Comparison of ENCODE assay signal across 17 mouse cellular contexts in the genomic region with DNA sequence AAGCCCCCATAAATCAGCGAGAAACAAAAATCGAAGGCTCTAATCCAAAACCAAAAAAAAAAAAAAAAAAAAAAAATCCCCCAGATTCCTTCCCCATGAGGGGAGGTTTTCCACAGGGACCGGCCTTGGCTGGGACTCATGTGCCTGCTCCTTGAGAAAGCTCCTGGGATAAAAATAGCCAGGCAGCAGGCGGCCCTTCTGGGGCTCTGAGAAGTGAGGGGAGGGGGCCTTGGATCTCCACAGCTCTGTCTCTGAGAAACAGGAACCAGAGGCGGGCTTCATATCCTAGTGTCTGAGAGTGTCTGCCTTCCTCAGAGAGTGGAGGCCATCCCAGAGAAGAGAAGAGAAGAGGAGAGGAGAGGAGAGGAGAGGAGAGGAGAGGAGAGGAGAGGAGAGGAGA. TPM values are rescaled to one million over a fixed set of nuclear protein-coding genes. Genes with fewer than 3 reads are reported as not detected.
DNase-seq lines count a peak whose midpoint lies in the region; ATAC-seq and TF ChIP-seq lines count a peak whose summit lies in the region.
"Had no signal": no experiment of that assay in that cellular context is flagged by ENCODE, and none has a peak within 500 bp of the region (broad histone marks: within the 10 kb centered on the region; RNA-seq: fewer than 3 reads in every experiment).

No protein-coding gene starts in this region.

- peaks cover 6% of the 10 kb centered on the region for H3K4me1 ChIP-seq in embryonic facial prominence, embryonic 14.5 days (ENCODE audit: control insufficient read depth, insufficient read depth, low read length)
- peaks cover 26% of the 10 kb centered on the region for H3K4me1 ChIP-seq in embryonic facial prominence, embryonic 10.5 days
- H3K4me1 ChIP-seq in intestine, embryonic 14.5 days (replicated peaks; ENCODE audit: control insufficient read depth, insufficient read depth, low read length), result peaks cover 13% of the 10 kb centered on the region
- no peaks in the 10 kb centered on the region for H3K4me1 ChIP-seq in intestine, postnatal 0 days (replicated peaks; ENCODE audit: control insufficient read depth, insufficient read depth, low read length)

- no peak overlapping the region for H3K4me2 ChIP-seq in embryonic facial prominence, embryonic 14.5 days (ENCODE audit: low read depth, low read length)
- no peak overlapping the region for H3K4me2 ChIP-seq in intestine, embryonic 14.5 days (ENCODE audit: low read length)
- no peak overlapping the region for H3K4me2 ChIP-seq in intestine, postnatal 0 days (replicated peaks; ENCODE audit: low read depth)
- H3K4me2 ChIP-seq: liver, embryonic 12.5 days; midbrain, embryonic 12.5 days; neural tube, embryonic 15.5 days had no signal

- ATAC-seq in embryonic facial prominence, embryonic 14.5 days (ENCODE audit: low read depth), result no peak
- no peak for ATAC-seq in intestine, embryonic 14.5 days (replicated peaks; ENCODE audit: low FRiP score, low TSS enrichment, low read depth)
- no peak for ATAC-seq in intestine, postnatal 0 days
- ATAC-seq in cerebellum, adult (ENCODE audit: insufficient number of reproducible peaks, low FRiP score, low TSS enrichment), result no peak
- ATAC-seq: inflammation-experienced regulatory T-cells, adult 6 months; liver, embryonic 12.5 days had no signal

- H3K4me3 ChIP-seq in embryonic facial prominence, embryonic 14.5 days (ENCODE audit: low read depth, low read length), result no peak overlapping the region
- H3K4me3 ChIP-seq in embryonic facial prominence, embryonic 10.5 days, result no peak overlapping the region
- H3K4me3 ChIP-seq in intestine, embryonic 14.5 days (ENCODE audit: low read depth, low read length), result no peak overlapping the region
- H3K4me3 ChIP-seq in intestine, postnatal 0 days (ENCODE audit: low read depth, low read length), result no peak overlapping the region
- H3K4me3 ChIP-seq: erythroblast, embryonic 14.5 days; liver, embryonic 12.5 days; midbrain, embryonic 12.5 days; neural tube, embryonic 15.5 days had no signal

- no peaks in the 10 kb centered on the region for H3K27me3 ChIP-seq in embryonic facial prominence, embryonic 14.5 days (replicated peaks; ENCODE audit: control insufficient read depth, insufficient read depth, low read length)
- no peaks in the 10 kb centered on the region for H3K27me3 ChIP-seq in embryonic facial prominence, embryonic 10.5 days (replicated peaks; ENCODE audit: low read depth, poor library complexity, severe bottlenecking)
- no peaks in the 10 kb centered on the region; the same call in 1 of the 2 replicates for H3K27me3 ChIP-seq in intestine, embryonic 14.5 days (replicated peaks; ENCODE audit: control insufficient read depth, insufficient read depth, low read length)
- no peaks in the 10 kb centered on the region for H3K27me3 ChIP-seq in intestine, postnatal 0 days (replicated peaks; ENCODE audit: control insufficient read depth, insufficient read depth, low read length)
- H3K27me3 ChIP-seq: liver, embryonic 12.5 days; midbrain, embryonic 12.5 days; neural tube, embryonic 15.5 days had no signal

- WGBS in embryonic facial prominence, embryonic 14.5 days, result 60% methylated on average over 5 of the region's 5 CpGs
- WGBS in embryonic facial prominence, embryonic 10.5 days, result 62% methylated on average over 5 of the region's 5 CpGs
- WGBS in intestine, embryonic 14.5 days, result 42% methylated on average over 5 of the region's 5 CpGs
- 55% methylated on average over 5 of the region's 5 CpGs for WGBS in intestine, postnatal 0 days

- H3K9ac ChIP-seq in embryonic facial prominence, embryonic 14.5 days (ENCODE audit: low read depth, low read length), result no peak overlapping the region
- no peak overlapping the region for H3K9ac ChIP-seq in intestine, embryonic 14.5 days (ENCODE audit: low read length)
- H3K9ac ChIP-seq in intestine, postnatal 0 days (ENCODE audit: low read depth, low read length), result no peak overlapping the region
- H3K9ac ChIP-seq: liver, embryonic 12.5 days; midbrain, embryonic 12.5 days; neural tube, embryonic 15.5 days had no signal

- DNase-seq in embryonic facial prominence, embryonic 14.5 days (ENCODE audit: low spot score), result peak; percentile 11
- no peak for DNase-seq in embryonic facial prominence, embryonic 10.5 days (ENCODE audit: low spot score)
- no peak for DNase-seq in intestine, embryonic 14.5 days (ENCODE audit: low spot score)
- DNase-seq in right cerebral cortex, postnatal 14 days, result peak; percentile 45
- DNase-seq in right cerebral cortex, postnatal 25 days, result no peak
- no peak for DNase-seq in ovary, postnatal 14 days (ENCODE audit: low spot score)
- DNase-seq: adrenal gland, postnatal 14 days; cerebellum, postnatal 14 days had no signal

- no peaks in the 10 kb centered on the region for H3K9me3 ChIP-seq in embryonic facial prominence, embryonic 14.5 days (ENCODE audit: control insufficient read depth, low read length)
- H3K9me3 ChIP-seq in embryonic facial prominence, embryonic 10.5 days, result no peaks in the 10 kb centered on the region
- H3K9me3 ChIP-seq in intestine, embryonic 14.5 days (ENCODE audit: control insufficient read depth, low read length), result no peaks in the 10 kb centered on the region
- no peaks in the 10 kb centered on the region for H3K9me3 ChIP-seq in intestine, postnatal 0 days (ENCODE audit: control insufficient read depth)
- H3K9me3 ChIP-seq: liver, embryonic 12.5 days; midbrain, embryonic 12.5 days; neural tube, embryonic 15.5 days had no signal

- H3K36me3 ChIP-seq in embryonic facial prominence, embryonic 14.5 days (ENCODE audit: control insufficient read depth, insufficient read depth, low read length), result no peaks in the 10 kb centered on the region
- H3K36me3 ChIP-seq in embryonic facial prominence, embryonic 10.5 days (replicated peaks), result no peaks in the 10 kb centered on the region
- H3K36me3 ChIP-seq in intestine, embryonic 14.5 days (ENCODE audit: control insufficient read depth, insufficient read depth, low read length), result no peaks in the 10 kb centered on the region
- H3K36me3 ChIP-seq in intestine, postnatal 0 days (ENCODE audit: control insufficient read depth, insufficient read depth), result no peaks in the 10 kb centered on the region
- H3K36me3 ChIP-seq: liver, embryonic 12.5 days; midbrain, embryonic 12.5 days; neural tube, embryonic 15.5 days had no signal

- no peak for TF ChIP-seq CTCF in intestine, postnatal 0 days (IDR thresholded peaks at IDR 0.05; ENCODE audit: low read depth)

- H3K27ac ChIP-seq in embryonic facial prominence, embryonic 14.5 days (replicated peaks; ENCODE audit: low read depth, low read length), result no peak overlapping the region
- no peak overlapping the region for H3K27ac ChIP-seq in embryonic facial prominence, embryonic 10.5 days (replicated peaks)
- H3K27ac ChIP-seq in intestine, embryonic 14.5 days (ENCODE audit: low read depth), result peak overlapping the region; percentile 47; the same call in 1 of the 2 replicates
- H3K27ac ChIP-seq in intestine, postnatal 0 days (ENCODE audit: low read depth, low read length), result no peak overlapping the region
- H3K27ac ChIP-seq: kidney, postnatal 0 days; liver, embryonic 12.5 days; macrophage; midbrain, embryonic 12.5 days; neural tube, embryonic 15.5 days had no signal

RNA-seq across cellular contexts. Expression of gene Accsl, which starts 8.0 kb away (rescaled TPM):
- 0.53 TPM in 1 of 2 replicates, not detected in the other for polyA plus RNA-seq in embryonic facial prominence, embryonic 14.5 days (2014; fragmentation: Nextera tagmentation; extraction: Ambion mirVana)
- polyA plus RNA-seq in embryonic facial prominence, embryonic 10.5 days (2016; fragmentation: Nextera tagmentation; extraction: Ambion mirVana), result 0.14 and 0.34 TPM in 2 replicates
- 0.08 TPM in 1 of 2 replicates, not detected in the other for polyA plus RNA-seq in intestine, embryonic 14.5 days (2014; fragmentation: Nextera tagmentation; extraction: Ambion mirVana)
- not detected in 2 replicates for polyA plus RNA-seq in intestine, postnatal 0 days (2015; fragmentation: Nextera tagmentation; extraction: Ambion mirVana)
- polyA plus RNA-seq: erythroblast, embryonic 14.5 days; inflammation-experienced regulatory T-cells, adult 6 months; kidney, postnatal 0 days; liver, embryonic 12.5 days; macrophage had no signal

RNA-seq across cellular contexts. Expression of gene Accs, which starts 27.3 kb away (rescaled TPM):
- 5.7 and 7.0 TPM in 2 replicates for polyA plus RNA-seq in embryonic facial prominence, embryonic 14.5 days (2014; fragmentation: Nextera tagmentation; extraction: Ambion mirVana)
- polyA plus RNA-seq in embryonic facial prominence, embryonic 10.5 days (2016; fragmentation: Nextera tagmentation; extraction: Ambion mirVana), result 10.9 and 11.2 TPM in 2 replicates
- polyA plus RNA-seq in intestine, embryonic 14.5 days (2014; fragmentation: Nextera tagmentation; extraction: Ambion mirVana), result 8.8 and 11.2 TPM in 2 replicates
- polyA plus RNA-seq in intestine, postnatal 0 days (2015; fragmentation: Nextera tagmentation; extraction: Ambion mirVana), result 7.6 and 8.4 TPM in 2 replicates
- polyA plus RNA-seq: erythroblast, embryonic 14.5 days had no signal

RNA-seq across cellular contexts. Expression of gene Ext2, which starts 54.6 kb away (rescaled TPM):
- 115 and 126 TPM in 2 replicates for polyA plus RNA-seq in embryonic facial prominence, embryonic 14.5 days (2014; fragmentation: Nextera tagmentation; extraction: Ambion mirVana)
- 73.6 and 76.0 TPM in 2 replicates for polyA plus RNA-seq in embryonic facial prominence, embryonic 10.5 days (2016; fragmentation: Nextera tagmentation; extraction: Ambion mirVana)
- 109 and 110 TPM in 2 replicates for polyA plus RNA-seq in intestine, embryonic 14.5 days (2014; fragmentation: Nextera tagmentation; extraction: Ambion mirVana)
- polyA plus RNA-seq in intestine, postnatal 0 days (2015; fragmentation: Nextera tagmentation; extraction: Ambion mirVana), result 40.8 and 43.1 TPM in 2 replicates

Comparison
In these comparisons a context has a peak if more than half of its experiments do, and no peak if none do; other contexts are left out.
1. DNase-seq: peak in embryonic facial prominence, embryonic 14.5 days (single experiment) and right cerebral cortex, postnatal 14 days (single experiment); none in embryonic facial prominence, embryonic 10.5 days (single experiment), intestine, embryonic 14.5 days (single experiment), right cerebral cortex, postnatal 25 days (single experiment) and ovary, postnatal 14 days (single experiment).